Mouse (Mus musculus) lung, postnatal 0 days (tissue): ENCODE measurements around the gene Tvp23a.

ENCODE experiments used
- CTCF ChIP-seq: IDR thresholded peaks from 2 replicates; pipeline ENCODE4 v1.5.1; 2016; ENCODE audit warnings: antibody characterized with exemption, mild to moderate bottlenecking
- EP300 ChIP-seq: IDR thresholded peaks from 2 replicates; pipeline ENCODE4 v1.6.1; 2016; ENCODE audit warnings: antibody characterized with exemption, mild to moderate bottlenecking, control low read depth

DNA sequence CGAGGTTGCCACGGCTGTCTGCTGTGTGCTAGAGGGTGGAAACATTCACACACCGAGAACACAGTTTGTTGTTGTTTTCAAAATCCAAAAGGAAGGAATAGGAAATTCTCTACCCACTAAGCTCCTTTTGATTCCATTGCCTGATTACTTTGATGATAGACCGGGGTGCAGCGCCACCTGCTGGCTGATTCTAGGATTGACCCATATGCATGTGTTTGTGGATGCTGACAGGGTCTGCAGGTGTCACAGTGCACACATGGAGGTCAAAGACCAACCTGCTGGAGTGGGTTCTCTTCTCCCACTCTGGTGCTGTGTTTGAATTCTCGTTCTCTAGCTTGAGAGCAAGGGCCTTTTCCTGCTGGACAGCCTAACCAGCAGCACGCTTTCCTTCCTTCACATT, 48.0 kb downstream of the Tvp23a start:
- TF ChIP-seq CTCF, result peak; percentile 97
- TF ChIP-seq EP300, result no peak
